Mouse (Mus musculus) liver, adult 2 months (tissue): ENCODE results near the gene Prpf40a. TPM values are rescaled to one million over a fixed set of nuclear protein-coding genes. Genes with fewer than 3 reads are reported as not detected.

Source experiments
- DNase-seq: peaks from one replicate; pipeline ENCODE4 v3.0.0-alpha.2; 2011; ENCODE audit warnings: low read depth, low spot score; ENCODE audit errors: extremely low read depth
- H3K27ac ChIP-seq: fragments of 200-500 bp; replicated peaks from 2 replicates; pipeline ENCODE4 v1.5.1; 2012; ENCODE audit warnings: low read depth, mild to moderate bottlenecking, control low read depth, inconsistent platforms, low read length; ENCODE audit not compliant: insufficient read depth
- H3K27me3 ChIP-seq: fragments of 200-500 bp; 2 replicates; pipeline ENCODE4 v1.6.1; 2012; ENCODE audit warnings: mild to moderate bottlenecking, moderate library complexity, low read length, inconsistent platforms; ENCODE audit not compliant: control insufficient read depth, insufficient read depth
- H3K36me3 ChIP-seq: fragments of 200-500 bp; 2 replicates; pipeline ENCODE4 v1.6.1; 2012; ENCODE audit warnings: low read length, inconsistent platforms; ENCODE audit not compliant: control insufficient read depth, insufficient read depth
- H3K4me1 ChIP-seq: fragments of 200-500 bp; 2 replicates; pipeline ENCODE4 v1.6.1; 2011; ENCODE audit warnings: low read length; ENCODE audit not compliant: control insufficient read depth, insufficient read depth
- H3K4me3 ChIP-seq: fragments of 200-500 bp; 2 replicates; pipeline ENCODE4 v1.5.1; 2011; ENCODE audit warnings: low read depth, mild to moderate bottlenecking, control low read depth, low read length, moderate library complexity; ENCODE audit not compliant: insufficient read depth
- H3K79me2 ChIP-seq: fragments of 200-500 bp; 2 replicates; pipeline ENCODE4 v1.6.1; 2012; ENCODE audit warnings: inconsistent platforms, mild to moderate bottlenecking, low read length, moderate library complexity; ENCODE audit not compliant: control insufficient read depth, insufficient read depth
- H3K9ac ChIP-seq: fragments of 200-500 bp; 2 replicates; pipeline ENCODE4 v1.6.1; 2012; ENCODE audit warnings: low read depth, mild to moderate bottlenecking, control low read depth, inconsistent platforms, low read length
- CTCF ChIP-seq: fragments of 200-500 bp; IDR thresholded peaks from 2 replicates; pipeline ENCODE4 v1.5.1; 2011; ENCODE audit warnings: low read depth, low read length, control low read depth
- POLR2A ChIP-seq: fragments of 200-500 bp; IDR thresholded peaks from 2 replicates; pipeline ENCODE4 v1.6.1; 2011; ENCODE audit warnings: low read length, control low read depth; ENCODE audit not compliant: insufficient read depth; ENCODE audit errors: extremely low read depth
- WGBS: fragments of 180-500 bp; shearing (Covaris S2); methylation state at CpG from one replicate; pipeline ENCODE4 v1.1.7; 2018; 5-methylcytosine and 5-hydroxymethylcytosine counted together
- polyA plus RNA-seq: library from polyadenylated mRNA; depleted of rRNA; stranded (reverse); fragments of >200 nt; gene quantifications from 2 replicates; pipeline ENCODE4 v1.2.3, GENCODE M21; 2012
- total RNA-seq: library from RNA; depleted of rRNA; stranded (reverse); fragments of >200 nt; gene quantifications from 2 replicates; pipeline ENCODE4 v1.2.3, GENCODE M21; 2014

Gene Prpf40a
- total and polyA plus RNA-seq, 2 experiments: 13.2 to 35.7 TPM

GRCm38 (mm10) chr2:53105408-53105807 is 85.7 kb downstream of the Prpf40a start:
- Histone ChIP-seq H3K9ac (no peak overlapping the region), H3K4me3 (no peak overlapping the region), H3K36me3 (peaks cover 12% of the 10 kb centered on the region), H3K27me3 (no peaks in the 10 kb centered on the region), H3K27ac (no peak overlapping the region), H3K79me2 (no peaks in the 10 kb centered on the region), H3K4me1 (no peaks in the 10 kb centered on the region)
- TF ChIP-seq CTCF (no peak), POLR2A (no peak)
- no peak for DNase-seq
- 94% methylated on average over 10 of the region's 10 CpGs for WGBS

- Histone ChIP-seq H3K27ac (no peak overlapping the region), H3K4me3 (no peak overlapping the region), H3K4me1 (no peaks in the 10 kb centered on the region), H3K27me3 (no peaks in the 10 kb centered on the region), H3K9ac (no peak overlapping the region), H3K79me2 (no peaks in the 10 kb centered on the region), H3K36me3 (peaks cover 12% of the 10 kb centered on the region)
- TF ChIP-seq CTCF (no peak), POLR2A (no peak)
- DNase-seq: no peak
- WGBS: 97% methylated on average over 2 of the region's 2 CpGs
Measured at GRCm38 (mm10) chr2:53102901-53103300, 88.2 kb downstream of the Prpf40a start.

- WGBS: 69% methylated on average over 11 of the region's 11 CpGs
- no peak for TF ChIP-seq CTCF
- no peak for TF ChIP-seq POLR2A
- Histone ChIP-seq H3K4me1 (no peaks in the 10 kb centered on the region), H3K27me3 (no peaks in the 10 kb centered on the region), H3K79me2 (no peaks in the 10 kb centered on the region), H3K27ac (no peak overlapping the region), H3K36me3 (peaks cover 10% of the 10 kb centered on the region), H3K9ac (no peak overlapping the region), H3K4me3 (no peak overlapping the region)
- DNase-seq: peak; percentile 58
Measured at GRCm38 (mm10) chr2:53101885-53102740, 89.0 kb downstream of the Prpf40a start.

GRCm38 (mm10) chr2:53100093-53100492 is 91.0 kb downstream of the Prpf40a start:
- no peak overlapping the region for H3K27ac ChIP-seq
- no peaks in the 10 kb centered on the region for H3K27me3 ChIP-seq
- no peak for TF ChIP-seq CTCF
- TF ChIP-seq POLR2A: no peak
- DNase-seq: no peak
- no peak overlapping the region for H3K9ac ChIP-seq
- no peak overlapping the region for H3K4me3 ChIP-seq
- 70% methylated on average over 2 of the region's 2 CpGs for WGBS
- no peaks in the 10 kb centered on the region; the same call in 1 of the 2 replicates for H3K36me3 ChIP-seq
- H3K79me2 ChIP-seq: no peaks in the 10 kb centered on the region
- no peaks in the 10 kb centered on the region for H3K4me1 ChIP-seq

- H3K27ac ChIP-seq: no peak overlapping the region
- H3K36me3 ChIP-seq: no peaks in the 10 kb centered on the region
- no peak overlapping the region for H3K4me3 ChIP-seq
- H3K27me3 ChIP-seq: no peaks in the 10 kb centered on the region
- no peak for DNase-seq
- no peaks in the 10 kb centered on the region for H3K79me2 ChIP-seq
- H3K9ac ChIP-seq: no peak overlapping the region
- TF ChIP-seq POLR2A: no peak
- TF ChIP-seq CTCF: no peak
- no peaks in the 10 kb centered on the region for H3K4me1 ChIP-seq
- whole genome bisulfite sequencing: 92% methylated on average over 3 of the region's 3 CpGs
Measured at GRCm38 (mm10) chr2:53095489-53095888, 95.6 kb downstream of the Prpf40a start.

GRCm38 (mm10) chr2:53095031-53095430 is 96.1 kb downstream of the Prpf40a start:
- H3K9ac ChIP-seq: no peak overlapping the region
- no peak for DNase-seq
- no peaks in the 10 kb centered on the region for H3K36me3 ChIP-seq
- H3K79me2 ChIP-seq: no peaks in the 10 kb centered on the region
- 95% methylated on average over 9 of the region's 9 CpGs for WGBS
- no peaks in the 10 kb centered on the region for H3K4me1 ChIP-seq
- H3K4me3 ChIP-seq: no peak overlapping the region
- no peak overlapping the region for H3K27ac ChIP-seq
- TF ChIP-seq POLR2A (no peak), CTCF (no peak)
- H3K27me3 ChIP-seq: no peaks in the 10 kb centered on the region
